Mouse (Mus musculus) telencephalon, adult 2 months (tissue): Measurements from ENCODE around the gene Gm7233.
"Not testable (repeated sequence)": the region's sequence is repeated elsewhere in the genome, so short reads cannot be mapped to it uniquely, and the experiment has no call there.

ENCODE experiments used
- DNase-seq: peaks from one replicate; pipeline ENCODE4 v3.0.0-alpha.2; 2011; ENCODE audit warnings: low read depth, low spot score

The Gm7233 gene

DNA sequence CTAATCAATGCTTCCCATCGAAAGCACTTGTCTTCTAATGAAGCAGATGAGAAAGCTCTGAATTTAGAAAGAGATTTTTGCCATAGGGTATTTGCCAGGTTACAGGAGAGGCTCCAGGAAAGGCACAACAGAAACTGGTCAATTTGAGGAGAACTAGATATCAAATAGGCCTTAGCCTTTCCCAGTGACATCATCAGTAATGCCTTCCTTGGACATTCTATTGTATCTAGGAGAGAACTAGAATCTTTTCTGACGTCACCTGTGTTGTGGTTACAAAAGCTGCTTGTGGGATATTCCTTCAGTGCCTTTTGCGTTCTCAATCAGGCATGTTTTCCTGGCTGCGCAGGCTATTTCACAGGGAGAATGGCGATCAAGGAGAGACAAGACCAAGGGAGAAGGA lies at the start of gene Gm7233:
Gene Gm7233, plus strand, starts transcription at position 301 of the 400 bp plus-strand sequence.
- not testable (repeated sequence) for DNase-seq

DNA sequence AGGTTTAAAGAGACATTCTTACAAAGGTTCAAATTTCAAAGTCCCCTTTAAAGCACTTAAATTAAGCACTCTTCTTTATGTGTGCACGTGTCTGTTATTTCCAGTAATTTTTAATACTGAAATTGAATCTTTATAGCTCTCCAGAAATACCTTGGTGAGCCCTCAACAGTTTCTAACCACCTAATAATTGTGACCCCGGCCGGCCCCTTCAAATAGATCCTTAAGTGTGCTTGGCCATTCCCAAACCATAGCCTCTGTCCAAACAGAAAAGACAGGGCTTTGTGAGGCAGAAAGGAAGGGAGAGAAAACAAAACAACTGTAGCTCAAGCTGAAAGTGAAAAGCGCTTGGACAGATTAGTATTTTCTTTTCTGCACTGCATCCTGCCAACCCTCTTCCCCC lies 12.5 kb upstream of the Gm7233 start:
- DNase-seq = not testable (repeated sequence)

DNA sequence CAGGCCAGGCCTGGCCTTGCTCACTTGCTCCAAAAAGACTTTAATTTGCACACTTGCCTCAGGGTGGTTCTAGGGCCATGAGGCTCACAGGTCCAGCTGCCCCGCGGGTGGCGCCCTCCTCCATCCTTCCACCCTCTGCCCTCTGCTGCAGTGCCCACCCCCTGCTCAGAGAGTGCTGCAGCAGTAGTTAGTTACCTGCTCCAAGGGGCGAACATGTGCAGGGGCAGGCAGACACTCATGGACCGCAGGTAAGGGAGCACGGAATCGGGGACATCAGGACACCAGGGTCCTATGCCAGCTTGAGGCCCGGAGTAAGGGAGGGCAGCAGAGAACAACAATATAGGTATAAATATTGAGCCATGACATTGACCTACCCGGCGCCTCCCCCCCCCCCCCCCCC lies 11.7 kb upstream of the Gm7233 start:
- DNase-seq = not testable (repeated sequence)

DNA sequence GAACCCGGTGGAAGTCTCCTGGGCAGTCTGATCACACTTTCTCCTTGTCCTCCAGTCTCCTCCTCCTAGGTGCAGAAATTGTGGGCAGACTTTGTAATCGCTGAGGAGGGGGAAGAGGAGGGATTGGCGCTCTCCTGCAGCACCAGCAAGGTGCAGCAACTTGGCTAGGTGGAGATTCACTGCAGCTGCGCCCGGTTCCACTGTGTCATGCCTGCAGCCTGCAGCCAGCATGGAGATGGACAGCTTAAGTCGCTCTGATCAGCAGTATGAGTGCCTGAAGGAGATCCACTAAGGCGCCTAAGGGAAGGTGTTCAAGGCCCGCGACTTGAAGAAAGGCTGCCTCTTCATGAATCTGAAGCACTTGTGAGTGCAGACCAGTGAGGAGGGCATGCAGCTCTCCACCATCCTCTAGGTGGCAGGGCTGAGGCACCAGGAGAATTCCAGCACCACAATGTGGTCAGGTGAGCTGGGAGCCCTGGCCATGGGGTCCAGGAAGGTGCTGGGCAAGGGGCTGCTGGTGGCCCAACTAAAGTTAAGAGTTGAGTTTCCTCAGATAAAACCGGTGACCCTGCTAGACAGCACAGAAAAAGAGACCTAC lies 11.0 kb upstream of the Gm7233 start:
- DNase-seq = not testable (repeated sequence)

DNA sequence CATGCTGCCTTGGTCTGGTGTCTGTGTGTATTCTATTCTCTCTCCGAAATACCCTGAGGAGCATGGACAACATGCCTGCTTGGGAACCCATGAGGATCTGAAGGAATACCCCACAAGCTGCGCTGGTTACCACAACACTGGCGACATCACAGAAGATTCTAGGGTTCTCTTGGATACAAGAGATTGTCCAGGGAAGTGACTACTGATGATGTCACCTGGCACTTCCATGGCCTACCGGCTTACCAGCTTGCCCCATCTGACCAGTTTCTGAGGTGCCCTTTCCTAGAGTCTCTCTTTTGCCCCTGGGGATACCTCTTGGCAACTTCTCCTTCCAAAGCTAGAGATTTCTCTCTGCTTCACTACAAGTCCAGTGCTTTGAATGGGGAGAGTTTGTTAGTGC lies 55.5 kb downstream of the Gm7233 start, which contains the start of gene Gm8122:
Gene Gm8122, minus strand, starts transcription at position 101 of the 400 bp plus-strand sequence.
- not testable (repeated sequence) for DNase-seq
